Mouse (Mus musculus): Measurements from ENCODE around the gene Folr1.

DNA sequence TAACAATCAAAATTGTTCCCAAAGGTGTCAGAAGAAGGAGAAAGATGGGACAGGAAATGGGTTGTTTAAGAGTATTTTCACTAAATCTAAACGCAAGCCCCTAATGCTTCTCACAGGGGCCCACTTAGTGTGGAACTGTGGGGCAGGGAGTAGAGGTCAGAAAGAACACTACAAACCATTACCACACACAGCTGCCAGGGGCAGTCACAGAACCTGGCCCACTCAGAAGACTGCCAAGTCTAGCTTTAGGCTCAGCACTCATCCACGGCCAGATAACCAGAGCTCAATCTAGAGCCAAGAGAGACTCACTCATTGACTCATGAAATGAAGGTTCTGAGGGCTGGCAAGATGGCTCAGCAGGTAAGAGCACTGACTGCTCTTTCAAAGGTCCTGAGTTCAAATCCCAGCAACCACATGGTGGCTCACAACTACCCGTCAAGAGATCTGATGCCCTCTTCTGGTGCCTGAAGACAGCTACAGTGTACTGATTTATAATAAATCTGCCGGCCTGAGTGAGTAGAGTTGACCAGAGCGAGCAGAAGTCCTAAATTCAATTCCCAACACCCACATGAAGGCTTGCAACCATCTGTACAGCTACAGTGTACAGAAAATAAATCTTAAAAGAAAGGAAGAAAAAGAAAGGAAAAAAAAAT, 35.0 kb downstream of the Folr1 start:
- TF ChIP-seq CTCF (IDR thresholded peaks at IDR 0.05; ENCODE audit: low read depth) (no peak; the same call in 1 of the 2 replicates), EP300 (IDR thresholded peaks at IDR 0.05; ENCODE audit: low read depth) (no peak)
